Mouse (Mus musculus) kidney, embryonic 14.5 days (tissue): ENCODE data around the gene Fv1. TPM values are rescaled to one million over a fixed set of nuclear protein-coding genes. Genes with fewer than 3 reads are reported as not detected.
"Not testable (repeated sequence)": the region's sequence is repeated elsewhere in the genome, so short reads cannot be mapped to it uniquely, and the experiment has no call there.

Experiments used
- ATAC-seq: fragments of 200-750 bp; cut with Nextera tagmentation; 2 replicates; pipeline ENCODE4 v1.8.0; 2017; ENCODE audit warnings: moderate number of reproducible peaks, mild to moderate bottlenecking, moderate TSS enrichment, moderate library complexity; ENCODE audit not compliant: low FRiP score, low TSS enrichment
- H3K27ac ChIP-seq: fragments of 300-500 bp; sonication (generic); 2 replicates; pipeline ENCODE4 v1.5.1; 2014; ENCODE audit warnings: low read depth, mild to moderate bottlenecking, low read length, moderate library complexity, mixed read lengths
- H3K27me3 ChIP-seq: fragments of 300-500 bp; sonication (generic); 2 replicates; pipeline ENCODE4 v1.6.1; 2014; ENCODE audit warnings: mild to moderate bottlenecking, low read length; ENCODE audit not compliant: control insufficient read depth, insufficient read depth
- H3K36me3 ChIP-seq: fragments of 300-500 bp; sonication (generic); 2 replicates; pipeline ENCODE4 v1.6.1; 2014; ENCODE audit warnings: low read length, mixed read lengths; ENCODE audit not compliant: control insufficient read depth, insufficient read depth
- H3K4me1 ChIP-seq: fragments of 300-500 bp; sonication (generic); 2 replicates; pipeline ENCODE4 v1.6.1; 2014; ENCODE audit warnings: low read length, mixed read lengths; ENCODE audit not compliant: control insufficient read depth, insufficient read depth
- H3K4me2 ChIP-seq: fragments of 300-500 bp; sonication (generic); replicated peaks from 2 replicates; pipeline ENCODE4 v1.6.1; 2014; ENCODE audit warnings: low read depth, mild to moderate bottlenecking, low read length
- H3K4me3 ChIP-seq: fragments of 300-500 bp; sonication (generic); 2 replicates; pipeline ENCODE4 v1.5.1; 2014; ENCODE audit warnings: mild to moderate bottlenecking, low read length
- H3K9ac ChIP-seq: fragments of 300-500 bp; sonication (generic); 2 replicates; pipeline ENCODE4 v1.6.1; 2014; ENCODE audit warnings: low read depth, mild to moderate bottlenecking, low read length, moderate library complexity
- H3K9me3 ChIP-seq: fragments of 300-500 bp; sonication (generic); 2 replicates; pipeline ENCODE4 v1.6.1; 2016; ENCODE audit warnings: low read length; ENCODE audit not compliant: control insufficient read depth
- WGBS: fragments of 180-500 bp; shearing (Covaris S2); extraction: QIAGEN DNeasy Blood & Tissue Kit; methylation state at CpG from one replicate; pipeline ENCODE4 v1.1.7; 2014; 5-methylcytosine and 5-hydroxymethylcytosine counted together
- polyA plus RNA-seq: library from polyadenylated mRNA; unstranded; fragments of >200 nt; fragmentation: Nextera tagmentation; extraction: Ambion mirVana; gene quantifications from 2 replicates; pipeline ENCODE4 v1.2.1, GENCODE M21; 2014

Fv1 gene
- polyA plus RNA-seq, 1 experiment from 2014 or later: 11.6 TPM

DNA sequence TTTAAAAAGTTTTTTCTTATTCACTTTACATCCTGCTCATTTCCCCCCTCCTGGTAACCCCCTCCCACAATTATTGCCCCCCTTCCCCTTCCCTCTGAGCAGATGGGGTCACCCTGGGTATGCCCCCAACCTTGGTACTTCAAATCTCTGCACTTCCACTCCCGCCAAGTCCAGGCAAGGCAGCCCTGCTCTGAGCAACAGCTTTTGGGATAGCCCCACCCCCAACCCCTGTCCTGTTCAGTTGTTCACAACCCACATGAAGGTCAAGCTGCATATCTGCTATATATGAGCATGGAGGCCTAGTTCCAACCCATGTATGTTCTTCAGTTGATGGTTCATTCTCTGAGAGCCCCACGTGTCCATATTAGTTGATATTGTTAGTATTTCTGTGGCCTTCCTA is 18.0 kb upstream of the Fv1 start:
- H3K36me3 ChIP-seq: no peaks in the 10 kb centered on the region
- H3K4me1 ChIP-seq: peaks cover 6% of the 10 kb centered on the region
- no peaks in the 10 kb centered on the region for H3K9me3 ChIP-seq
- H3K9ac ChIP-seq: no peak overlapping the region
- no peak for ATAC-seq
- no peak overlapping the region for H3K4me2 ChIP-seq
- 70% methylated on average over 2 of the region's 2 CpGs for WGBS
- no peak overlapping the region for H3K4me3 ChIP-seq
- no peak overlapping the region for H3K27ac ChIP-seq
- no peaks in the 10 kb centered on the region for H3K27me3 ChIP-seq

- no peak overlapping the region for H3K27ac ChIP-seq
- 77% methylated on average over 3 of the region's 3 CpGs for WGBS
- peaks cover 41% of the 10 kb centered on the region for H3K36me3 ChIP-seq
- no peak overlapping the region for H3K4me2 ChIP-seq
- no peak overlapping the region for H3K9ac ChIP-seq
- no peaks in the 10 kb centered on the region for H3K9me3 ChIP-seq
- H3K27me3 ChIP-seq: no peaks in the 10 kb centered on the region
- H3K4me3 ChIP-seq: no peak overlapping the region
- ATAC-seq: no peak
- H3K4me1 ChIP-seq: no peaks in the 10 kb centered on the region
Observed at GRCm38 (mm10) chr4:147862051-147862450, 6.7 kb upstream of the Fv1 start.

DNA sequence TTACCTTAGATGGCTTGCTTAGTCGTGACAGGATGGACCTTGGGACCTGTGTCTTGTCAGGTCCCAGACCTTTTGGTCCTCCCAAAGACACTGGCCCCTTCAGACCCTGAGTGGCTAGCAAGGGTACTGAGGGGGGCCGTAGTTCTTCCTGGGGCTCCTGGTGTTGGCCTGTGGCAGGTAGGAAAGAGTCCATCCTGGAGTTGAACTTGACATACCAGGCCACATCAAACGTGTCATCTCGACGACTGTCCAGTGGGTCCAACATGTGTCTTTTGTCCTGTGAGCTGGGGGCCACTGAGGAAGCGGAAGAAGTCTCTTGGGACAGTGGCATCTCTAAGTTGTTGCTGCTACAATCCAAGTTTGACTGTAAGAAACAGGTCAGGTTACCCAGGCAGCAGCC is 3.1 kb upstream of the Fv1 start:
- Histone ChIP-seq H3K4me1 (peaks cover 19% of the 10 kb centered on the region), H3K27ac (no peak overlapping the region), H3K27me3 (no peaks in the 10 kb centered on the region), H3K9ac (no peak overlapping the region), H3K4me3 (no peak overlapping the region), H3K4me2 (no peak overlapping the region), H3K9me3 (no peaks in the 10 kb centered on the region), H3K36me3 (peaks cover 37% of the 10 kb centered on the region)
- no peak for ATAC-seq
- 95% methylated on average over 6 of the region's 6 CpGs for WGBS

DNA sequence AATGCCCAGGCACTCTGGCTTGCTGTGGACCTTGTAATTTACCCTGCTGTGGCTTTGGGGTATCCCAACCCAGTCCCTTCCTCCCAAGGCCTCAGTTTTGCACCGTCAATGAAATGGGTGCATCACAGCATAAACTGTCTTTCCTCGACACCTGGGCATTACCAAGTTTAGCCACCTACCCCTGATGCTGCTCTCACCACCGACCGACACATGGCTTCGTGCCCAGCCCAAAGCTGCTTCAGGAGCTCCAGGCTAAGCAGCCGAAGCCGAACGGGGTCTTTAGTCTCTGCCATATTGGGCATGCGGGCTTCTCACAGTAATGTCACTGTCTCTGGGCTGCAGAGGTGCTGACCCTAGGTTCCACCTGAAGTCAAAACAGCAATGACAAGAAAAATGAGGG is 2.7 kb upstream of the Fv1 start:
- peaks cover 34% of the 10 kb centered on the region for H3K36me3 ChIP-seq
- 97% methylated on average over 9 of the region's 9 CpGs for WGBS
- no peaks in the 10 kb centered on the region for H3K27me3 ChIP-seq
- ATAC-seq: no peak
- H3K27ac ChIP-seq: no peak overlapping the region
- no peak overlapping the region for H3K4me3 ChIP-seq
- H3K9me3 ChIP-seq: no peaks in the 10 kb centered on the region
- H3K9ac ChIP-seq: no peak overlapping the region
- peaks cover 19% of the 10 kb centered on the region for H3K4me1 ChIP-seq
- no peak overlapping the region for H3K4me2 ChIP-seq

- WGBS: 21% methylated on average over 3 of the region's 3 CpGs
- peaks cover 19% of the 10 kb centered on the region for H3K4me1 ChIP-seq
- not testable (repeated sequence) for H3K9ac ChIP-seq, H3K27ac ChIP-seq, ATAC-seq, H3K4me2 ChIP-seq, H3K27me3 ChIP-seq, H3K9me3 ChIP-seq, H3K4me3 ChIP-seq
- H3K36me3 ChIP-seq: peaks cover 29% of the 10 kb centered on the region
Observed at GRCm38 (mm10) chr4:147866793-147867192, 2.0 kb upstream of the Fv1 start.

GRCm38 (mm10) chr4:147867563-147868449 is 973 bp upstream of the Fv1 start:
- peak; percentile 3; the same call in 1 of the 2 replicates for ATAC-seq
- Histone ChIP-seq H3K27ac (peak overlapping the region; percentile 85), H3K27me3 (no peaks in the 10 kb centered on the region), H3K9ac (peak overlapping the region; percentile 76), H3K36me3 (peaks cover 27% of the 10 kb centered on the region), H3K4me2 (peak overlapping the region; percentile 62), H3K9me3 (no peaks in the 10 kb centered on the region), H3K4me1 (peaks cover 19% of the 10 kb centered on the region), H3K4me3 (peak overlapping the region; percentile 87)
- 3% methylated on average over 22 of the region's 22 CpGs for WGBS

- Histone ChIP-seq H3K4me2 (peak overlapping the region; percentile 65), H3K9ac (peak overlapping the region; percentile 66), H3K4me1 (peaks cover 19% of the 10 kb centered on the region), H3K27ac (no peak overlapping the region), H3K36me3 (peaks cover 36% of the 10 kb centered on the region), H3K9me3 (no peaks in the 10 kb centered on the region), H3K4me3 (peak overlapping the region; percentile 87), H3K27me3 (no peaks in the 10 kb centered on the region)
- WGBS: 17% methylated on average over 5 of the region's 5 CpGs
- ATAC-seq: no peak
Observed at GRCm38 (mm10) chr4:147869238-147869637, 459 bp downstream of the Fv1 start.

DNA sequence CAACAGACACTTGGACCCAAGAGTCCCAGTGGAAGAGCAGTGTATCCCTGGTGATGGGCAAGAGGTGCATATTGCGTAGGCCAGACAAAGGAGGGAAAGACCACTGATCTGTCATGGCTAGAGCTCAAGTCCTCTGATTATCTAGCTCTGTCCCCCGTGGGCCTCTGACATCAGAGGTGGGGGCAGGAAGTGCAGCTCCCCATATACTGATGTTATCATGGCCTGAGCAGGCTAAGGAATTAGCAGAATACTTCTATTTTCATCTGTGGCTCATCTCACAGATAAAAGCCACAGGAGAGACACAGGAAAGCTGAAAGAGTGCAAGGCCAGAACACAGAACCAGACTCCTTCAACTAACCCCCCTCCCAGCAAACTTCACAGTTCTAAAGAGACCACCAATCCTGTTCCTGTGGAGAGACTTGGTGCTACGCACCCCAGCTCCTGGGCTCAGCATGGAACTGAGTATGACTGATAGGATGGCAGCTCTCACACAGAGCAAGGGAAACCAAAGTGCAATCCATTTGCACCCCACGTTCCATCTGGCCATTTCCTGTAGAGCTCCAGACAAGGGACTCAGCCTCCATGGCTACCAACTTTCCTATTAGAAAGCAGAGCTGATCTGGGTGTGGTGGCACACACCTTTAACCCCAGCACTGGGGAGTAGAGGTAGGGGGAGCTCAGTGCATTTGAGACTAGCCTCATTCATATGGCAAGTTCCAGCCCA is 7.2 kb downstream of the Fv1 start:
- Histone ChIP-seq H3K4me2 (no peak overlapping the region), H3K9ac (no peak overlapping the region), H3K27ac (no peak overlapping the region), H3K4me1 (no peaks in the 10 kb centered on the region), H3K4me3 (no peak overlapping the region), H3K9me3 (no peaks in the 10 kb centered on the region), H3K36me3 (peaks cover 76% of the 10 kb centered on the region), H3K27me3 (no peaks in the 10 kb centered on the region)
- 86% methylated on average over 4 of the region's 4 CpGs for WGBS
- ATAC-seq: no peak

GRCm38 (mm10) chr4:147878537-147878936 is 9.8 kb downstream of the Fv1 start:
- Histone ChIP-seq H3K4me1 (no peaks in the 10 kb centered on the region), H3K4me3 (no peak overlapping the region), H3K36me3 (peaks cover 81% of the 10 kb centered on the region), H3K27ac (no peak overlapping the region), H3K9ac (no peak overlapping the region), H3K9me3 (no peaks in the 10 kb centered on the region), H3K27me3 (no peaks in the 10 kb centered on the region), H3K4me2 (no peak overlapping the region)
- WGBS: 96% methylated on average over 9 of the region's 9 CpGs
- ATAC-seq: no peak
